In genomic region chr6:32243040-32243439, GRCm38 (mm10) we compare ENCODE assay signal across 27 mouse cellular contexts.
DNase-seq lines count a peak whose midpoint lies in the region; ATAC-seq and TF ChIP-seq lines count a peak whose summit lies in the region.
"Had no signal": no experiment of that assay in that cellular context is flagged by ENCODE, and none has a peak within 500 bp of the region (broad histone marks: within the 10 kb centered on the region; RNA-seq: fewer than 3 reads in every experiment).

No protein-coding gene starts in this region.

- no peak overlapping the region for H3K4me3 ChIP-seq in forebrain, embryonic 11.5 days (ENCODE audit: low read depth, low read length)
- no peak overlapping the region for H3K4me3 ChIP-seq in forebrain, embryonic 12.5 days (replicated peaks)
- no peak overlapping the region for H3K4me3 ChIP-seq in midbrain, embryonic 11.5 days (ENCODE audit: low read depth, low read length)
- no peak overlapping the region for H3K4me3 ChIP-seq in stomach, postnatal 0 days (ENCODE audit: low read depth, low read length)
- H3K4me3 ChIP-seq: embryonic facial prominence, embryonic 12.5 days; forebrain, embryonic 13.5 days; hindbrain, embryonic 10.5 days; hindbrain, embryonic 15.5 days; liver, embryonic 15.5 days; midbrain, embryonic 15.5 days; neural tube, embryonic 15.5 days had no signal

- no peak overlapping the region for H3K27ac ChIP-seq in forebrain, embryonic 11.5 days (ENCODE audit: low read depth, low read length)
- no peak overlapping the region for H3K27ac ChIP-seq in forebrain, embryonic 12.5 days
- H3K27ac ChIP-seq in midbrain, embryonic 11.5 days (ENCODE audit: low read depth, low read length): no peak overlapping the region
- no peak overlapping the region for H3K27ac ChIP-seq in stomach, postnatal 0 days (replicated peaks)
- H3K27ac ChIP-seq: embryonic facial prominence, embryonic 12.5 days; forebrain, embryonic 13.5 days; hindbrain, embryonic 10.5 days; hindbrain, embryonic 15.5 days; liver, embryonic 15.5 days; midbrain, embryonic 15.5 days; neural tube, embryonic 15.5 days had no signal

- 11% methylated on average over 2 of the region's 2 CpGs for WGBS in forebrain, embryonic 11.5 days
- WGBS in forebrain, embryonic 12.5 days: 11% methylated on average over 2 of the region's 2 CpGs
- WGBS in midbrain, embryonic 11.5 days: 20% methylated on average over 2 of the region's 2 CpGs
- 74% methylated on average over 2 of the region's 2 CpGs for WGBS in stomach, postnatal 0 days

- peaks cover 5% of the 10 kb centered on the region; the same call in 1 of the 2 replicates for H3K4me1 ChIP-seq in forebrain, embryonic 11.5 days (replicated peaks; ENCODE audit: control insufficient read depth, insufficient read depth, low read length)
- peaks cover 7% of the 10 kb centered on the region for H3K4me1 ChIP-seq in forebrain, embryonic 12.5 days
- H3K4me1 ChIP-seq in midbrain, embryonic 11.5 days (ENCODE audit: control insufficient read depth, insufficient read depth, low read length): no peaks in the 10 kb centered on the region
- no peaks in the 10 kb centered on the region for H3K4me1 ChIP-seq in stomach, postnatal 0 days (replicated peaks; ENCODE audit: control insufficient read depth, insufficient read depth)
- H3K4me1 ChIP-seq: embryonic facial prominence, embryonic 12.5 days; hindbrain, embryonic 10.5 days; hindbrain, embryonic 15.5 days; liver, embryonic 15.5 days; midbrain, embryonic 15.5 days; neural tube, embryonic 15.5 days had no signal

- TF ChIP-seq CTCF in stomach, postnatal 0 days (IDR thresholded peaks at IDR 0.05; ENCODE audit: low read depth): no peak

- H3K9me3 ChIP-seq in forebrain, embryonic 11.5 days (ENCODE audit: control insufficient read depth, low read length): no peaks in the 10 kb centered on the region
- no peaks in the 10 kb centered on the region for H3K9me3 ChIP-seq in forebrain, embryonic 12.5 days
- no peaks in the 10 kb centered on the region for H3K9me3 ChIP-seq in midbrain, embryonic 11.5 days (ENCODE audit: control insufficient read depth, low read length)
- no peaks in the 10 kb centered on the region for H3K9me3 ChIP-seq in stomach, postnatal 0 days (ENCODE audit: control insufficient read depth, low read length)
- H3K9me3 ChIP-seq: embryonic facial prominence, embryonic 12.5 days; forebrain, embryonic 13.5 days; hindbrain, embryonic 10.5 days; hindbrain, embryonic 15.5 days; liver, embryonic 15.5 days; midbrain, embryonic 15.5 days; neural tube, embryonic 15.5 days had no signal

- no peaks in the 10 kb centered on the region for H3K36me3 ChIP-seq in forebrain, embryonic 11.5 days (ENCODE audit: control insufficient read depth, insufficient read depth, low read length)
- H3K36me3 ChIP-seq in forebrain, embryonic 12.5 days (replicated peaks): no peaks in the 10 kb centered on the region
- H3K36me3 ChIP-seq in midbrain, embryonic 11.5 days (ENCODE audit: control insufficient read depth, insufficient read depth, low read length): no peaks in the 10 kb centered on the region
- H3K36me3 ChIP-seq in stomach, postnatal 0 days (ENCODE audit: control insufficient read depth, insufficient read depth, low read length): no peaks in the 10 kb centered on the region
- H3K36me3 ChIP-seq: embryonic facial prominence, embryonic 12.5 days; hindbrain, embryonic 10.5 days; hindbrain, embryonic 15.5 days; liver, embryonic 15.5 days; midbrain, embryonic 15.5 days; neural tube, embryonic 15.5 days had no signal

- no peak for DNase-seq in forebrain, embryonic 11.5 days (ENCODE audit: low spot score)
- DNase-seq in kidney, adult 9 months: peak; percentile 24
- no peak for DNase-seq in kidney, postnatal 25 days
- peak; percentile 5 for DNase-seq in kidney, postnatal 14 days
- DNase-seq in midbrain, embryonic 11.5 days (ENCODE audit: low spot score, missing footprints): no peak
- no peak for DNase-seq in stomach, postnatal 0 days (ENCODE audit: low spot score)
- DNase-seq: adrenal gland, adult 2 months; cerebellum, adult 11 months; cerebellum, adult 9-10 months; cerebellum, postnatal 36 days; heart, postnatal 14 days; liver; lung, embryonic 14.5 days; lung, postnatal 14 days; right cerebral cortex, adult 18-20 months; spleen, adult 18-20 months; thymus, adult 18-20 months; thymus, postnatal 25 days had no signal

- no peak overlapping the region for H3K9ac ChIP-seq in forebrain, embryonic 11.5 days (ENCODE audit: low read length)
- H3K9ac ChIP-seq in forebrain, embryonic 12.5 days: no peak overlapping the region
- no peak overlapping the region for H3K9ac ChIP-seq in midbrain, embryonic 11.5 days (ENCODE audit: low read length)
- no peak overlapping the region for H3K9ac ChIP-seq in stomach, postnatal 0 days (ENCODE audit: low read length)
- H3K9ac ChIP-seq: embryonic facial prominence, embryonic 12.5 days; forebrain, embryonic 13.5 days; hindbrain, embryonic 15.5 days; liver, embryonic 15.5 days; lung, embryonic 14.5 days; midbrain, embryonic 15.5 days; neural tube, embryonic 15.5 days had no signal

- ATAC-seq in forebrain, embryonic 11.5 days (replicated peaks; ENCODE audit: low FRiP score): 0 out of 2 replicates have a peak, but pooled peaks have one; percentile 4
- ATAC-seq in forebrain, embryonic 12.5 days (ENCODE audit: low FRiP score): no peak
- no peak for ATAC-seq in midbrain, embryonic 11.5 days (ENCODE audit: low FRiP score)
- no peak for ATAC-seq in stomach, postnatal 0 days (ENCODE audit: low FRiP score, low TSS enrichment)
- ATAC-seq: forebrain, embryonic 13.5 days; inflammation-experienced regulatory T-cells, adult 6 months; midbrain, embryonic 15.5 days had no signal

- peaks cover 2% of the 10 kb centered on the region; the same call in 1 of the 2 replicates for H3K27me3 ChIP-seq in forebrain, embryonic 11.5 days (ENCODE audit: control insufficient read depth, insufficient read depth, low read length)
- peaks cover 15% of the 10 kb centered on the region for H3K27me3 ChIP-seq in forebrain, embryonic 12.5 days
- no peaks in the 10 kb centered on the region for H3K27me3 ChIP-seq in midbrain, embryonic 11.5 days (ENCODE audit: control insufficient read depth, insufficient read depth, low read length)
- H3K27me3 ChIP-seq in stomach, postnatal 0 days (ENCODE audit: control insufficient read depth, insufficient read depth, low read length): no peaks in the 10 kb centered on the region
- H3K27me3 ChIP-seq: embryonic facial prominence, embryonic 12.5 days; hindbrain, embryonic 15.5 days; liver, embryonic 15.5 days; midbrain, embryonic 15.5 days; neural tube, embryonic 15.5 days had no signal

- no peak for TF ChIP-seq EP300 in stomach, postnatal 0 days (optimal IDR thresholded peaks at IDR 0.05)

- no peak overlapping the region for H3K4me2 ChIP-seq in forebrain, embryonic 11.5 days (ENCODE audit: low read depth, low read length, severe bottlenecking)
- H3K4me2 ChIP-seq in forebrain, embryonic 12.5 days: no peak overlapping the region
- H3K4me2 ChIP-seq in midbrain, embryonic 11.5 days: no peak overlapping the region
- H3K4me2 ChIP-seq in stomach, postnatal 0 days (replicated peaks; ENCODE audit: low read depth): no peak overlapping the region
- H3K4me2 ChIP-seq: embryonic facial prominence, embryonic 12.5 days; forebrain, embryonic 13.5 days; hindbrain, embryonic 15.5 days; liver, embryonic 15.5 days; lung, embryonic 14.5 days; midbrain, embryonic 15.5 days; neural tube, embryonic 15.5 days had no signal

Comparison
In these comparisons a context has a peak if more than half of its experiments do, and no peak if none do; other contexts are left out.
1. DNase-seq: peak in kidney, adult 9 months (single experiment) and kidney, postnatal 14 days (single experiment); none in forebrain, embryonic 11.5 days (single experiment), kidney, postnatal 25 days (0 of 2), midbrain, embryonic 11.5 days (single experiment) and stomach, postnatal 0 days (single experiment).